Comparison of ENCODE assay signal across 27 mouse cellular contexts in the genomic region with DNA sequence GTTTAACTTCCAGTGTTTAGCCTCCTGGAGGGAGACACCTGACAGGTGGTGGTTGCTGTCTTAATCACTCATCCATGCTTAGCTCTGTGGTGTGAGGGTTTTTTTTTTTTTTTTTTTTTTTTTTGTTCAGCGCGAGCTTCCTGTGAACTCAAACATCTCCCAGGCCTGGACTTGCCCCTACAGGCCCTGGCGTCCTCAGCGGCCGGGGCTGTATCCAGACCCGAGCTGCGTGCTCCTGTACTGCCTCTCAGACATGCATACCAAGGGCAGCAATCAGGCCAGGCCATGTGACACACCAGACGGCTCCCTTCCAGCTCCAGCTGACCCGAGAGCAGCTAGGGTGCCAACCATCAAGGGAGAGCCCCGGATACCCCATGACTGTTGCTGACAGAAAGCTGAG. TPM values are rescaled to one million over a fixed set of nuclear protein-coding genes. Genes with fewer than 3 reads are reported as not detected.
DNase-seq lines count a peak whose midpoint lies in the region; ATAC-seq and TF ChIP-seq lines count a peak whose summit lies in the region.
"Had no signal": no experiment of that assay in that cellular context is flagged by ENCODE, and none has a peak within 500 bp of the region (broad histone marks: within the 10 kb centered on the region; RNA-seq: fewer than 3 reads in every experiment).

No protein-coding gene starts in this region.

- ATAC-seq in kidney, embryonic 14.5 days (ENCODE audit: low FRiP score, low TSS enrichment) = no peak
- ATAC-seq: hindbrain, embryonic 16.5 days; intestine, embryonic 15.5 days; liver, embryonic 12.5 days had no signal

- no peaks in the 10 kb centered on the region for H3K9me3 ChIP-seq in kidney, embryonic 14.5 days (ENCODE audit: control insufficient read depth, low read length)
- H3K9me3 ChIP-seq in ES-E14 (ENCODE audit: control insufficient read depth, insufficient read depth, low read depth, low read length) = no peaks in the 10 kb centered on the region
- H3K9me3 ChIP-seq: embryonic facial prominence, embryonic 12.5 days; heart, embryonic 13.5 days; intestine, embryonic 15.5 days; limb, embryonic 12.5 days; liver, embryonic 12.5 days; midbrain, embryonic 12.5 days had no signal

- H3K27ac ChIP-seq in kidney, adult 2 months (ENCODE audit: insufficient read depth, low read depth, low read length) = peak overlapping the region; percentile 22; the same call in 1 of the 2 replicates
- H3K27ac ChIP-seq in kidney, embryonic 14.5 days (ENCODE audit: low read depth, low read length) = no peak overlapping the region
- H3K27ac ChIP-seq in ES-E14 (ENCODE audit: insufficient read depth, low read depth, low read length, poor library complexity, severe bottlenecking) = no peak overlapping the region
- H3K27ac ChIP-seq: embryonic facial prominence, embryonic 12.5 days; heart, embryonic 13.5 days; intestine, embryonic 15.5 days; kidney, postnatal 0 days; limb, embryonic 12.5 days; liver, embryonic 12.5 days; midbrain, embryonic 12.5 days had no signal

- no peaks in the 10 kb centered on the region for H3K27me3 ChIP-seq in kidney, adult 2 months (replicated peaks; ENCODE audit: control insufficient read depth, insufficient read depth, low read length)
- no peaks in the 10 kb centered on the region for H3K27me3 ChIP-seq in kidney, embryonic 14.5 days (ENCODE audit: control insufficient read depth, insufficient read depth, low read length)
- H3K27me3 ChIP-seq: embryonic facial prominence, embryonic 12.5 days; heart, embryonic 13.5 days; intestine, embryonic 15.5 days; limb, embryonic 12.5 days; liver, embryonic 12.5 days; midbrain, embryonic 12.5 days had no signal

- in situ Hi-C loops in ES-E14 (cut with MboI; ENCODE audit: low sequenced_read_pairs in 2 of 2, unreplicated experiment in 2 of 2) = no loop called here

- peaks cover 2% of the 10 kb centered on the region; the same call in 1 of the 2 replicates for H3K36me3 ChIP-seq in kidney, adult 2 months (ENCODE audit: control insufficient read depth, insufficient read depth, low read length)
- peaks cover 37% of the 10 kb centered on the region; the same call in 1 of the 2 replicates for H3K36me3 ChIP-seq in kidney, embryonic 14.5 days (ENCODE audit: control insufficient read depth, insufficient read depth, low read length)
- H3K36me3 ChIP-seq in ES-E14 (ENCODE audit: control insufficient read depth, insufficient read depth, low read length, poor library complexity, severe bottlenecking) = no peaks in the 10 kb centered on the region

- TF ChIP-seq CTCF in kidney, adult 2 months (conservative IDR thresholded peaks at IDR 0.05; ENCODE audit: insufficient read depth, insufficient read length, low read depth, low read length) = no peak

- H3K9ac ChIP-seq in kidney, embryonic 14.5 days (ENCODE audit: low read depth, low read length) = no peak overlapping the region
- H3K9ac ChIP-seq in ES-E14 (ENCODE audit: insufficient read depth, low read depth, low read length, poor library complexity, severe bottlenecking) = no peak overlapping the region; the same call in 1 of the 2 replicates
- H3K9ac ChIP-seq: embryonic facial prominence, embryonic 12.5 days; heart, embryonic 13.5 days; intestine, embryonic 15.5 days; limb, embryonic 12.5 days; liver, embryonic 12.5 days; midbrain, embryonic 12.5 days had no signal

- DNase-seq in gastrocnemius, adult 18-20 months (ENCODE audit: low spot score) = peak; percentile 50
- DNase-seq in gastrocnemius, postnatal 4 days (ENCODE audit: low spot score in 2 of 2) = no peak
- peak; percentile 53 for DNase-seq in kidney, adult 2 months
- no peak for DNase-seq in ES-E14 (ENCODE audit: low read depth, low spot score)
- peak; percentile 65 for DNase-seq in urinary bladder, adult 2 months (ENCODE audit: low spot score)
- no peak for DNase-seq in lung, postnatal 10 days
- no peak for DNase-seq in adrenal gland, postnatal 14 days
- DNase-seq: cerebellum, adult 11-12 months; heart, adult 18-20 months; layer of hippocampus, postnatal 36 days; lung, postnatal 14 days; thymus, postnatal 14 days had no signal

- no peak for TF ChIP-seq POLR2A in kidney, adult 2 months (IDR thresholded peaks at IDR 0.05; ENCODE audit: low read depth, low read length)

- no peak overlapping the region for H3K4me3 ChIP-seq in kidney, adult 2 months (ENCODE audit: insufficient read depth, low read depth, low read length)
- no peak overlapping the region for H3K4me3 ChIP-seq in kidney, embryonic 14.5 days (ENCODE audit: low read length)
- H3K4me3 ChIP-seq in ES-E14 (ENCODE audit: insufficient read depth in 1 of 2, low read depth in 1 of 2, low read length in 2 of 2, poor library complexity in 1 of 2, severe bottlenecking in 1 of 2) = no peak overlapping the region
- H3K4me3 ChIP-seq: embryonic facial prominence, embryonic 12.5 days; heart, embryonic 13.5 days; intestine, embryonic 15.5 days; limb, embryonic 12.5 days; liver, embryonic 12.5 days; midbrain, embryonic 12.5 days had no signal

- peaks cover 7% of the 10 kb centered on the region; the same call in 1 of the 2 replicates for H3K4me1 ChIP-seq in kidney, adult 2 months (ENCODE audit: control insufficient read depth, insufficient read depth, low read length)
- no peaks in the 10 kb centered on the region for H3K4me1 ChIP-seq in kidney, embryonic 14.5 days (ENCODE audit: control insufficient read depth, insufficient read depth, low read length)
- H3K4me1 ChIP-seq in ES-E14 (ENCODE audit: control insufficient read depth in 2 of 2, insufficient read depth in 2 of 2, low read length in 2 of 2, poor library complexity in 1 of 2) = peaks cover 2 to 5% of the 10 kb centered on the region in 2 experiments; a peak in 2 of 4 replicates

- 49% methylated on average over 10 of the region's 10 CpGs for WGBS in kidney, adult 2 months
- 84% methylated on average over 10 of the region's 10 CpGs for WGBS in kidney, embryonic 14.5 days

- no peak overlapping the region for H3K4me2 ChIP-seq in kidney, embryonic 14.5 days (replicated peaks; ENCODE audit: low read depth, low read length)
- H3K4me2 ChIP-seq: embryonic facial prominence, embryonic 12.5 days; heart, embryonic 13.5 days; intestine, embryonic 15.5 days; limb, embryonic 12.5 days; liver, embryonic 12.5 days; midbrain, embryonic 12.5 days had no signal

TF ChIP-seq in ES-E14, 5 proteins besides CTCF, POLR2A, EP300 and RAD21:
- TF ChIP-seq ZNF384 (IDR thresholded peaks at IDR 0.05; ENCODE audit: low read depth, low read length) (peak; percentile 47; the same call in 1 of the 2 replicates), HCFC1 (IDR thresholded peaks at IDR 0.05; ENCODE audit: borderline replicate concordance, insufficient read depth, low read length) (no peak)
TF ChIP-seq in ES-E14: peak in this region for 1.

RNA-seq across cellular contexts. Expression of a gene that starts 18.7 kb away (rescaled TPM):
- total RNA-seq in gastrocnemius, adult 18-20 months (2021) = not detected
- total RNA-seq in gastrocnemius, postnatal 4 days (2021) = not detected
- not detected in 2 replicates for polyA plus RNA-seq in kidney, adult 2 months (2012; rRNA removed)
- not detected in 2 replicates for polyA plus RNA-seq in kidney, embryonic 14.5 days (2014; fragmentation: Nextera tagmentation; extraction: Ambion mirVana)
- total RNA-seq in ES-E14 (2012; rRNA removed) = not detected in 2 replicates
- not detected in 2 replicates for polyA plus RNA-seq in urinary bladder, adult 2 months (2012; rRNA removed)
- not detected in 2 replicates for total RNA-seq in adrenal gland, postnatal 14 days (2021)
- total RNA-seq: gastrocnemius, adult 8-10 months; heart, adult 18-20 months; hematopoietic stem cell, adult 5-6 weeks; megakaryocyte progenitor cell, adult 5-6 weeks; monocyte, adult 5-6 weeks had no signal
- polyA plus RNA-seq: embryonic facial prominence, embryonic 12.5 days; forebrain, embryonic 11.5 days; heart, embryonic 13.5 days; intestine, embryonic 15.5 days; kidney, postnatal 0 days; limb, embryonic 12.5 days; liver, embryonic 12.5 days; midbrain, embryonic 12.5 days; neural tube, embryonic 11.5 days had no signal

RNA-seq across cellular contexts. Expression of a gene that starts 28.5 kb away (rescaled TPM):
- total RNA-seq in gastrocnemius, adult 18-20 months (2021) = not detected
- total RNA-seq in gastrocnemius, postnatal 4 days (2021) = not detected
- polyA plus RNA-seq in kidney, adult 2 months (2012; rRNA removed) = 0.09 and 0.22 TPM in 2 replicates
- 0.26 and 0.29 TPM in 2 replicates for polyA plus RNA-seq in kidney, embryonic 14.5 days (2014; fragmentation: Nextera tagmentation; extraction: Ambion mirVana)
- total RNA-seq in ES-E14 (2012; rRNA removed) = 0.26 TPM in 1 of 2 replicates, not detected in the other
- polyA plus RNA-seq in urinary bladder, adult 2 months (2012; rRNA removed) = 1.3 and 3.3 TPM in 2 replicates
- total RNA-seq in adrenal gland, postnatal 14 days (2021) = 0.45 and 0.93 TPM in 2 replicates
- total RNA-seq: gastrocnemius, adult 8-10 months; heart, adult 18-20 months; hematopoietic stem cell, adult 5-6 weeks; monocyte, adult 5-6 weeks had no signal
- polyA plus RNA-seq: heart, embryonic 13.5 days; midbrain, embryonic 12.5 days; neural tube, embryonic 11.5 days had no signal

RNA-seq across cellular contexts. Expression of a gene that starts 30.4 kb away (rescaled TPM):
- 1 to 10 TPM; 3.2 to 4.0 TPM for total RNA-seq in gastrocnemius, adult 18-20 months (2021)
- 1 to 10 TPM; 7.7 to 7.8 TPM for total RNA-seq in gastrocnemius, postnatal 4 days (2021)
- 8.0 and 8.6 TPM in 2 replicates for polyA plus RNA-seq in kidney, adult 2 months (2012; rRNA removed)
- polyA plus RNA-seq in kidney, embryonic 14.5 days (2014; fragmentation: Nextera tagmentation; extraction: Ambion mirVana) = 3.3 and 4.8 TPM in 2 replicates
- 4.5 and 5.3 TPM in 2 replicates for total RNA-seq in ES-E14 (2012; rRNA removed)
- 6.6 and 8.9 TPM in 2 replicates for polyA plus RNA-seq in urinary bladder, adult 2 months (2012; rRNA removed)
- 6.5 and 8.7 TPM in 2 replicates for total RNA-seq in adrenal gland, postnatal 14 days (2021)

Comparison
In these comparisons a context has a peak if more than half of its experiments do, and no peak if none do; other contexts are left out.
1. DNase-seq: peak in gastrocnemius, adult 18-20 months (single experiment), kidney, adult 2 months (single experiment) and urinary bladder, adult 2 months (single experiment); none in gastrocnemius, postnatal 4 days (0 of 2), ES-E14 (single experiment), lung, postnatal 10 days (single experiment) and adrenal gland, postnatal 14 days (single experiment).